Mouse (Mus musculus): ENCODE measurements around the gene Lrp8. TPM values are rescaled to one million over a fixed set of nuclear protein-coding genes. Genes with fewer than 3 reads are reported as not detected.

The Lrp8 gene
- total and polyA plus RNA-seq, 2 experiments from 2014 or later, result 35.2 to 78.5 TPM

DNA sequence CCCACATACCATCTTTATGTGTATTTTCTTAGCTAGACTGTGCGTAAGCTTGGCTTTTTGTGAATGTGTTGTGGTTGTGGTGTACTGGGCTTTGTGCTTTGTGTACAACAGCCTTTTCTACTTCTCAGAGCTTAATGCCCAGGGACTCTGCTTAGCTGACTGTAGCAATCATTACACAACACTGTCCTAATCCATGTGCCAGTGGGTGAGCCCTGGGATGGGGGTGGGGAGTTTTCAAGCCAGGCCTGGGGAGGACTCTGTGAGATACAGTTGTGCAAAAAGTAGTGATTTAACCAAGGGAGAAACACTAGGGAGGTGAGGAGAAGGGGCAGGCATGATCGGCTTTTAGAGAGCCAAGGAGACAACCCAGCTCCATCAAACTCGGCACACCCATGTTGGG, 98.1 kb downstream of the Lrp8 start:
- WGBS, result 87% methylated on average over 3 of the region's 3 CpGs
- no peaks in the 10 kb centered on the region for H3K27me3 ChIP-seq (ENCODE audit: insufficient read depth, low read length)
- H3K27ac ChIP-seq (ENCODE audit: low read depth, low read length), result no peak overlapping the region

DNA sequence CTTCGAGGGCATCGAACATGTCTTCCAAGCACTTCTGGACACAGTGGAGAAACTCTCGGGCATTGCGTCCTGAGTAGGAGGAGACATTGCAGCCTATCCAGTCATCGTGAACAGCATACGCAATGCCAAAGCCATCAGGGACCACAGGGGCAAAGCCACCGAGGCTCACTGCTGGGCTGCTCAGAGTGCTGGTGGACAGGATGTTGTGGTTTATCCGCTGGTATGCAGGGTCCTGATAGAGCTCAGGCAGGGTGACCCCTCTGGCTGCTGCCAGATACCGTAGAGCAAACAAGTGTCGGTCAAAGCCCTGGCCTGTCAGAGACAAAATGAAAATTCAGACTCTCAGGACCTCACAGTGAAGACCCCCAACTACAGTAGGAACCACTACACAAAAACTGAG, 102.2 kb downstream of the Lrp8 start:
- no peak for DNase-seq (ENCODE audit: low spot score)
- H3K27ac ChIP-seq (ENCODE audit: low read depth, low read length), result no peak overlapping the region
- no peaks in the 10 kb centered on the region for H3K4me1 ChIP-seq (ENCODE audit: insufficient read depth, low read length)
- no peak overlapping the region for H3K4me2 ChIP-seq (ENCODE audit: low read depth, low read length, poor library complexity, severe bottlenecking)
- no peaks in the 10 kb centered on the region for H3K9me3 ChIP-seq (ENCODE audit: low read length)
- no peaks in the 10 kb centered on the region for H3K27me3 ChIP-seq (ENCODE audit: insufficient read depth, low read length)
- H3K36me3 ChIP-seq (ENCODE audit: insufficient read depth, low read length), result peaks cover 11% of the 10 kb centered on the region; the same call in 1 of the 2 replicates
- no peak for TF ChIP-seq CTCF (IDR thresholded peaks at IDR 0.05)
- ATAC-seq (ENCODE audit: low FRiP score), result no peak
- no peak overlapping the region for H3K4me3 ChIP-seq (ENCODE audit: low read depth, low read length)
- H3K9ac ChIP-seq (replicated peaks; ENCODE audit: low read length, poor library complexity, severe bottlenecking), result no peak overlapping the region
- 97% methylated on average over 10 of the region's 10 CpGs for WGBS

More for the DNA sequence above, 98.1 kb downstream of the Lrp8 start:
- H3K36me3 ChIP-seq (ENCODE audit: insufficient read depth, low read length), result peaks cover 24% of the 10 kb centered on the region
- ATAC-seq (ENCODE audit: low FRiP score) (no peak), DNase-seq (ENCODE audit: low spot score) (no peak)
- H3K4me2 ChIP-seq (ENCODE audit: low read depth, low read length, poor library complexity, severe bottlenecking), result no peak overlapping the region
- H3K9me3 ChIP-seq (ENCODE audit: low read length), result no peaks in the 10 kb centered on the region
- no peak overlapping the region for H3K9ac ChIP-seq (replicated peaks; ENCODE audit: low read length, poor library complexity, severe bottlenecking)
- TF ChIP-seq CTCF (IDR thresholded peaks at IDR 0.05), result no peak
- no peaks in the 10 kb centered on the region for H3K4me1 ChIP-seq (ENCODE audit: insufficient read depth, low read length)
- H3K4me3 ChIP-seq (ENCODE audit: low read depth, low read length), result no peak overlapping the region

DNA sequence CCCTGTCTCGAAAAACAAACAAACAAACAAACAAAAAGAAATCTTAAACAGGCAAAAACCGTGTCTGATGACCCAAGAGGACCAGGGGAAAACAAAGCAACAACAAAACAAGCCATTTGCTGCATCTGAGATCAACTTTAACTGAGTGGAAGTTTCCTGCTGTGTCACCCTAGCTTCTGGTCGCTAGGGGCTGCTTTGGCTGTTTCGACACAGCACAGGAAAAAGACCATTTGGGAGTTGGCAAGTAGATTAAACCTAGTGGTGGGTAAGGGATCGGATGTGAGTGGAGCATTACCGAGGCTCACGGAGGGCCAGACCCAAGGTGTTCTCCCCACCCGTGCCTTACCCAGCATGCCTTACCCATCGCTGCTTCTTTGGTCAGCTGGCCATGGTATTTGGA, 104.5 kb downstream of the Lrp8 start:
- DNase-seq (ENCODE audit: low spot score), result no peak

DNA sequence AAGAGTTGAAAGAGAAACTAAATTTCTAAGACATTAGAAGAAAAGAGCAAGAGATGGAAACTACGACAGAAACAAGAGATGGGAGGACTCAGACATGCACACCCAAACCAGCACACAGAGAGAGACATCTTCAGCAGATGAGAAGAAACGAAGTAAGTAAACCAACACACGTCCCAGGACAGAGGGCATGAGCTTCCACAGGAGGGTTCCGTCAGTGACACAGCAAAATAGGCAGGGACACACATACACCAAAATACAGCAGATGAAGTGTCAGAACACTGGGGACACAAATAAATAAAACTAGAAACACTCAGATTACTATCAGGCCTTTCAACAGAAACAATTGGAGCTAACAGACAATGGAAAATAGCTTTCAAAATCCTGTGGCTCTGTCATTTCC, 108.0 kb downstream of the Lrp8 start:
- H3K36me3 ChIP-seq (ENCODE audit: insufficient read depth, low read length), result peaks cover 26% of the 10 kb centered on the region
- no peak for TF ChIP-seq CTCF (IDR thresholded peaks at IDR 0.05)
- H3K9ac ChIP-seq (replicated peaks; ENCODE audit: low read length, poor library complexity, severe bottlenecking), result no peak overlapping the region
- no peaks in the 10 kb centered on the region for H3K27me3 ChIP-seq (ENCODE audit: insufficient read depth, low read length)
- ATAC-seq (ENCODE audit: low FRiP score) (no peak), DNase-seq (ENCODE audit: low spot score) (no peak)
- no peaks in the 10 kb centered on the region for H3K9me3 ChIP-seq (ENCODE audit: low read length)
- H3K27ac ChIP-seq (ENCODE audit: low read depth, low read length), result no peak overlapping the region
- H3K4me1 ChIP-seq (ENCODE audit: insufficient read depth, low read length), result no peaks in the 10 kb centered on the region
- H3K4me3 ChIP-seq (ENCODE audit: low read depth, low read length), result no peak overlapping the region
- no peak overlapping the region for H3K4me2 ChIP-seq (ENCODE audit: low read depth, low read length, poor library complexity, severe bottlenecking)
- 93% methylated on average over 4 of the region's 4 CpGs for WGBS

More for the DNA sequence above, 104.5 kb downstream of the Lrp8 start:
- H3K4me3 ChIP-seq (ENCODE audit: low read depth, low read length), result no peak overlapping the region
- no peaks in the 10 kb centered on the region for H3K9me3 ChIP-seq (ENCODE audit: low read length)
- H3K4me2 ChIP-seq (ENCODE audit: low read depth, low read length, poor library complexity, severe bottlenecking), result no peak overlapping the region
- ATAC-seq (ENCODE audit: low FRiP score), result no peak
- no peaks in the 10 kb centered on the region for H3K27me3 ChIP-seq (ENCODE audit: insufficient read depth, low read length)
- H3K36me3 ChIP-seq (ENCODE audit: insufficient read depth, low read length), result peaks cover 11% of the 10 kb centered on the region; the same call in 1 of the 2 replicates
- H3K9ac ChIP-seq (replicated peaks; ENCODE audit: low read length, poor library complexity, severe bottlenecking), result no peak overlapping the region
- no peak for TF ChIP-seq CTCF (IDR thresholded peaks at IDR 0.05)
- no peak overlapping the region for H3K27ac ChIP-seq (ENCODE audit: low read depth, low read length)
- H3K4me1 ChIP-seq (ENCODE audit: insufficient read depth, low read length), result no peaks in the 10 kb centered on the region
- WGBS, result 94% methylated on average over 9 of the region's 9 CpGs

DNA sequence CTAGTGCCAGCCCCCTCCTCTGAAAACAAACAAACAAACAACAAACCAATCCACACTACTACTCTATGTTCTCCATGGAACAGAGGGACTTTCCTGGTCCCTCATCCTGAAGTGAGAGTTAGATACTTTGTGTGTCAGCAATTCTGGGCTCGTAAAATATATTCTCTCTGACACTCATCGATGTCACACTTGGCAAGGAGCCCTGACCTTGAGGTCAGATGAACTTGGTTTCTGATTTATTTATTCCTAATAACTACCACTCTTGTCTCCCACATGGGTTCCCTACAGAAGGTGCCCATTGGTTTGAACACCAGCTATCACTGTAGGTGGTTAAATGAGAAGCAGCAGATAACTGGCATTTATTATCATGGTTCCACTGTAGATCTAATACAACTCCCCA, 118.3 kb downstream of the Lrp8 start:
- 97% methylated on average over 2 of the region's 2 CpGs for WGBS
- Histone ChIP-seq H3K9me3 (ENCODE audit: low read length) (no peaks in the 10 kb centered on the region), H3K27me3 (ENCODE audit: insufficient read depth, low read length) (no peaks in the 10 kb centered on the region), H3K9ac (replicated peaks; ENCODE audit: low read length, poor library complexity, severe bottlenecking) (no peak overlapping the region), H3K4me2 (ENCODE audit: low read depth, low read length, poor library complexity, severe bottlenecking) (no peak overlapping the region), H3K27ac (ENCODE audit: low read depth, low read length) (no peak overlapping the region), H3K36me3 (ENCODE audit: insufficient read depth, low read length) (no peaks in the 10 kb centered on the region), H3K4me1 (ENCODE audit: insufficient read depth, low read length) (no peaks in the 10 kb centered on the region), H3K4me3 (ENCODE audit: low read depth, low read length) (no peak overlapping the region)
- ATAC-seq (ENCODE audit: low FRiP score) (no peak), DNase-seq (ENCODE audit: low spot score) (no peak)
- no peak for TF ChIP-seq CTCF (IDR thresholded peaks at IDR 0.05)

DNA sequence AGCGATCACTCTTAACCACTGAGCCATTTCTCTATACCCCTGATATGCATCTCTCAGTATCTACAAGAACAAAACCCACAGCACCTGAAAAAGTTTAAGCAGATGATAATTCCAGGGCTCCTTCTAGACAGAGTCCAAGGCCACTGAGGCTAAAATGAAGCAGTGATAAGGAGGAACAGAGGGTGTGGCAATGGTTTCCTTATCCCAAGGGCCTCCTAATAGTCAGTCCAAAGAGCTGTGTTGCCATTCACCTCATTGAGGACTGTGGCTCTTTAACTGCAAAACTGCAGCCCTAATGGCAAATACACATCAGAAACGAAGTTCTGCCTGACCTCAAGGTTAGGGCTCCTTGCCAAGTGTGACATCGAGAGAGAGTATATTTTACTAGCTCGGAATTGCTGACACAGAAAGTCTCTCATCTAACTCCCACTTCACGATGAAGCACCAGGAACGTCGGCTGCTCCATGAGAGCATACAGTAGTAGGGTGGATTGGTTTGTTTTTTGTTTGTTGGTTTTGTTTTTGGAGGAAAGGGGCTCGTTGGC, 119.2 kb downstream of the Lrp8 start:
- no peak for TF ChIP-seq CTCF (IDR thresholded peaks at IDR 0.05)
- DNase-seq (ENCODE audit: low spot score), result no peak
- Histone ChIP-seq H3K4me2 (ENCODE audit: low read depth, low read length, poor library complexity, severe bottlenecking) (no peak overlapping the region), H3K4me3 (ENCODE audit: low read depth, low read length) (no peak overlapping the region), H3K9me3 (ENCODE audit: low read length) (no peaks in the 10 kb centered on the region), H3K27me3 (ENCODE audit: insufficient read depth, low read length) (no peaks in the 10 kb centered on the region), H3K27ac (ENCODE audit: low read depth, low read length) (no peak overlapping the region), H3K36me3 (ENCODE audit: insufficient read depth, low read length) (no peaks in the 10 kb centered on the region), H3K9ac (replicated peaks; ENCODE audit: low read length, poor library complexity, severe bottlenecking) (no peak overlapping the region), H3K4me1 (ENCODE audit: insufficient read depth, low read length) (no peaks in the 10 kb centered on the region)
- ATAC-seq (ENCODE audit: low FRiP score), result no peak
- WGBS, result 81% methylated on average over 8 of the region's 8 CpGs

Data from midbrain, postnatal 0 days (tissue).